Mouse (Mus musculus) bone marrow, adult 2 months (tissue): ENCODE results near the gene Med13l.

Experiments
- CTCF ChIP-seq: fragments of 200-500 bp; IDR thresholded peaks from 2 replicates; pipeline ENCODE4 v1.5.1; 2011; ENCODE audit warnings: low read length, control low read depth; ENCODE audit not compliant: control insufficient read depth, insufficient read depth
- POLR2A ChIP-seq: fragments of 200-500 bp; IDR thresholded peaks from 2 replicates; pipeline ENCODE4 v1.6.1; 2011; ENCODE audit warnings: low read depth, mild to moderate bottlenecking, control low read depth, low read length, borderline replicate concordance; ENCODE audit not compliant: control insufficient read depth

GRCm38 (mm10) chr5:118620330-118620910 is 59.9 kb downstream of the Med13l start:
- no peak for TF ChIP-seq POLR2A
- TF ChIP-seq CTCF: no peak
